Mouse (Mus musculus): ENCODE data around the gene Dgkb.

Gene Dgkb

GRCm38 (mm10) chr12:38593653-38594052 is 776.1 kb downstream of the Dgkb start:
- no peak for DNase-seq (ENCODE audit: low spot score in 2 of 2)

GRCm38 (mm10) chr12:38594055-38594454 is 776.5 kb downstream of the Dgkb start:
- no peak for DNase-seq (ENCODE audit: low spot score in 2 of 2)

- DNase-seq (ENCODE audit: low spot score in 2 of 2), result no peak
These were observed 779.0 kb downstream of the Dgkb start for GRCm38 (mm10) chr12:38596416-38597062.

- peak; percentile 8 to 46 for DNase-seq (ENCODE audit: low spot score in 2 of 2)
These were observed 780.6 kb downstream of the Dgkb start for GRCm38 (mm10) chr12:38598096-38598495.

GRCm38 (mm10) chr12:38600165-38600845 is 782.8 kb downstream of the Dgkb start:
- no peak for DNase-seq (ENCODE audit: low spot score in 2 of 2)

- no peak for DNase-seq (ENCODE audit: low spot score in 2 of 2)
These were observed 790.6 kb downstream of the Dgkb start for GRCm38 (mm10) chr12:38608104-38608503.

GRCm38 (mm10) chr12:38668265-38668664 is 850.7 kb downstream of the Dgkb start:
- no peak for DNase-seq (ENCODE audit: low spot score in 2 of 2)

Data from right cerebral cortex, postnatal 36 days (tissue).